Mouse (Mus musculus) CH12.LX (cell line): ENCODE data around the gene Tfpt.

Source experiments
- CTCF ChIP-seq, 2 experiments: IDR thresholded peaks in 1 of 2; conservative IDR thresholded peaks in 1 of 2; 2 replicates each; pipeline ENCODE4 v1.5.1; 2011 to 2012; ENCODE audit warnings: low read depth in 2 of 2, low read length in 2 of 2, improper control_type of control experiment in 1 of 2, inconsistent platforms in 1 of 2, mild to moderate bottlenecking in 1 of 2, moderate library complexity in 1 of 2
- EP300 ChIP-seq: IDR thresholded peaks from 2 replicates; pipeline ENCODE4 v1.6.1; 2011; ENCODE audit warnings: low read length, improper control_type of control experiment
- MYC ChIP-seq: IDR thresholded peaks from 2 replicates; pipeline ENCODE4 v1.6.1; 2011; ENCODE audit warnings: low read depth, mild to moderate bottlenecking, improper control_type of control experiment, low read length
- POLR2A ChIP-seq: IDR thresholded peaks from 2 replicates; pipeline ENCODE4 v1.6.1; 2011; ENCODE audit warnings: low read depth, mild to moderate bottlenecking, improper control_type of control experiment, low read length
- RAD21 ChIP-seq: IDR thresholded peaks from 2 replicates; pipeline ENCODE4 v1.6.1; 2011; ENCODE audit warnings: low read depth, mild to moderate bottlenecking, low read length, improper control_type of control experiment, moderate library complexity
- TCF12 ChIP-seq: IDR thresholded peaks from 2 replicates; pipeline ENCODE4 v1.6.1; 2014; ENCODE audit warnings: low read depth, mild to moderate bottlenecking, inconsistent platforms, low read length, improper control_type of control experiment
- USF1 ChIP-seq: IDR thresholded peaks from 2 replicates; pipeline ENCODE4 v1.6.1; 2014; ENCODE audit warnings: low read depth, mild to moderate bottlenecking, inconsistent platforms, low read length, improper control_type of control experiment
- ZNF384 ChIP-seq: IDR thresholded peaks from 2 replicates; pipeline ENCODE4 v1.6.1; 2012; ENCODE audit warnings: low read depth, low read length, improper control_type of control experiment, inconsistent platforms

DNA sequence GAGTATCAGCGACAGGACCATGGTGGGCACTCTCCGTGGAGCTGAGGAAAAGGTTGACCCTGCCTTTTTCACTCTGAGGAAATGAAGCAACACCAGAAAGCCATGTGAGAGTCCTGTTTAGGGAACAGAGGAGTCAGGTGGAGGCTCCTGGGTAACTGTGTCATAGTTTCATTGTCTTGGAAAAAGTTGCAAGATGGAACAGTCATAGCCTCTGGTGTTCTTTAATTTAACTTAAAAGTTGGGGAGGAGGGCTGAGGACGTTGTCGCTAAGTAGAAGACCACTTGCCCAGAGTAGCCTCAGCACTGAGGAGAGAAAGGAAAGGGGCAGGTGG lies 13.7 kb downstream of the Tfpt start, which contains the start of gene Oscar:
- TF ChIP-seq POLR2A (no peak), MYC (no peak), USF1 (no peak), CTCF (conservative IDR thresholded peaks at IDR 0.05 in 1 of 2, IDR thresholded peaks at IDR 0.05 in 1 of 2; ENCODE audit: low read depth in 2 of 2, low read length in 2 of 2) (no peak), EP300 (no peak), ZNF384 (no peak), TCF12 (no peak), RAD21 (no peak)
